Mouse (Mus musculus): ENCODE measurements around the gene Xrn2. TPM values are rescaled to one million over a fixed set of nuclear protein-coding genes. Genes with fewer than 3 reads are reported as not detected.

Xrn2 gene
- total RNA-seq, 2 experiments from 2014 or later: 40.1 to 42.6 TPM

Other genes starting within 250 kb of the Xrn2 start
- 10 to 100 TPM; 13.8 to 19.3 TPM for gene Kiz, start 157.1 kb upstream of the Xrn2 start, total RNA-seq (2021)
- not detected for gene Nkx2-4, start 72.4 kb downstream of the Xrn2 start, total RNA-seq (2021)
- 1 to 10 TPM; 6.0 to 6.5 TPM for gene Nkx2-2, start 181.2 kb downstream of the Xrn2 start, total RNA-seq (2021)